Mouse (Mus musculus): Measurements from ENCODE around the gene Slc5a2. TPM values are rescaled to one million over a fixed set of nuclear protein-coding genes. Genes with fewer than 3 reads are reported as not detected.

The Slc5a2 gene
- polyA plus RNA-seq, 1 experiment: 1,002 TPM

- TF ChIP-seq CTCF (conservative IDR thresholded peaks at IDR 0.05; ENCODE audit: insufficient read depth, insufficient read length, low read depth, low read length): no peak
- TF ChIP-seq POLR2A (IDR thresholded peaks at IDR 0.05; ENCODE audit: low read depth, low read length): no peak
- no peaks in the 10 kb centered on the region for H3K4me1 ChIP-seq (ENCODE audit: control insufficient read depth, insufficient read depth, low read length)
- WGBS: 92% methylated on average over 5 of the region's 5 CpGs
These were observed 15.5 kb upstream of the Slc5a2 start for GRCm38 (mm10) chr7:128249998-128250397.

GRCm38 (mm10) chr7:128251946-128252345 lies 13.5 kb upstream of the Slc5a2 start:
- no peaks in the 10 kb centered on the region for H3K36me3 ChIP-seq (ENCODE audit: control insufficient read depth, insufficient read depth, low read length)
- no peak for DNase-seq
- H3K4me3 ChIP-seq (ENCODE audit: insufficient read depth, low read depth, low read length): no peak overlapping the region
- H3K4me1 ChIP-seq (ENCODE audit: control insufficient read depth, insufficient read depth, low read length): peaks cover 3% of the 10 kb centered on the region; the same call in 1 of the 2 replicates
- TF ChIP-seq CTCF (conservative IDR thresholded peaks at IDR 0.05; ENCODE audit: insufficient read depth, insufficient read length, low read depth, low read length) (no peak), POLR2A (IDR thresholded peaks at IDR 0.05; ENCODE audit: low read depth, low read length) (no peak)
- 51% methylated on average over 12 of the region's 12 CpGs for WGBS
- H3K27ac ChIP-seq (ENCODE audit: insufficient read depth, low read depth, low read length): no peak overlapping the region
- no peaks in the 10 kb centered on the region for H3K27me3 ChIP-seq (replicated peaks; ENCODE audit: control insufficient read depth, insufficient read depth, low read length)

More at GRCm38 (mm10) chr7:128249998-128250397, 15.5 kb upstream of the Slc5a2 start:
- Histone ChIP-seq H3K36me3 (ENCODE audit: control insufficient read depth, insufficient read depth, low read length) (no peaks in the 10 kb centered on the region; the same call in none of the 2 replicates), H3K4me3 (ENCODE audit: insufficient read depth, low read depth, low read length) (no peak overlapping the region), H3K27ac (ENCODE audit: insufficient read depth, low read depth, low read length) (no peak overlapping the region), H3K27me3 (replicated peaks; ENCODE audit: control insufficient read depth, insufficient read depth, low read length) (no peaks in the 10 kb centered on the region)
- no peak for DNase-seq

- H3K4me1 ChIP-seq (ENCODE audit: control insufficient read depth, insufficient read depth, low read length): peaks cover 5% of the 10 kb centered on the region; the same call in 1 of the 2 replicates
- WGBS: 23% methylated on average over 24 of the region's 24 CpGs
- H3K27ac ChIP-seq (ENCODE audit: insufficient read depth, low read depth, low read length): no peak overlapping the region
- H3K36me3 ChIP-seq (ENCODE audit: control insufficient read depth, insufficient read depth, low read length): no peaks in the 10 kb centered on the region
- no peak overlapping the region for H3K4me3 ChIP-seq (ENCODE audit: insufficient read depth, low read depth, low read length)
- no peaks in the 10 kb centered on the region for H3K27me3 ChIP-seq (replicated peaks; ENCODE audit: control insufficient read depth, insufficient read depth, low read length)
- no peak for DNase-seq
- no peak for TF ChIP-seq CTCF (conservative IDR thresholded peaks at IDR 0.05; ENCODE audit: insufficient read depth, insufficient read length, low read depth, low read length)
- TF ChIP-seq POLR2A (IDR thresholded peaks at IDR 0.05; ENCODE audit: low read depth, low read length): no peak
These were observed 12.8 kb upstream of the Slc5a2 start for GRCm38 (mm10) chr7:128252609-128253008.

GRCm38 (mm10) chr7:128254978-128255377 lies 10.5 kb upstream of the Slc5a2 start:
- WGBS: 59% methylated on average over 2 of the region's 2 CpGs
- no peaks in the 10 kb centered on the region for H3K27me3 ChIP-seq (replicated peaks; ENCODE audit: control insufficient read depth, insufficient read depth, low read length)
- no peak overlapping the region for H3K4me3 ChIP-seq (ENCODE audit: insufficient read depth, low read depth, low read length)
- peaks cover 5% of the 10 kb centered on the region; the same call in 1 of the 2 replicates for H3K4me1 ChIP-seq (ENCODE audit: control insufficient read depth, insufficient read depth, low read length)
- H3K27ac ChIP-seq (ENCODE audit: insufficient read depth, low read depth, low read length): no peak overlapping the region
- DNase-seq: no peak
- no peak for TF ChIP-seq CTCF (conservative IDR thresholded peaks at IDR 0.05; ENCODE audit: insufficient read depth, insufficient read length, low read depth, low read length)
- TF ChIP-seq POLR2A (IDR thresholded peaks at IDR 0.05; ENCODE audit: low read depth, low read length): no peak
- no peaks in the 10 kb centered on the region for H3K36me3 ChIP-seq (ENCODE audit: control insufficient read depth, insufficient read depth, low read length)

- no peaks in the 10 kb centered on the region for H3K36me3 ChIP-seq (ENCODE audit: control insufficient read depth, insufficient read depth, low read length)
- H3K4me1 ChIP-seq (ENCODE audit: control insufficient read depth, insufficient read depth, low read length): peaks cover 5% of the 10 kb centered on the region; the same call in 1 of the 2 replicates
- H3K27ac ChIP-seq (ENCODE audit: insufficient read depth, low read depth, low read length): no peak overlapping the region
- no peak for DNase-seq
- TF ChIP-seq POLR2A (IDR thresholded peaks at IDR 0.05; ENCODE audit: low read depth, low read length) (no peak), CTCF (conservative IDR thresholded peaks at IDR 0.05; ENCODE audit: insufficient read depth, insufficient read length, low read depth, low read length) (no peak)
- H3K27me3 ChIP-seq (replicated peaks; ENCODE audit: control insufficient read depth, insufficient read depth, low read length): no peaks in the 10 kb centered on the region
- H3K4me3 ChIP-seq (ENCODE audit: insufficient read depth, low read depth, low read length): no peak overlapping the region
- WGBS: 92% methylated on average over 5 of the region's 5 CpGs
These were observed 9.7 kb upstream of the Slc5a2 start for GRCm38 (mm10) chr7:128255757-128256156.

GRCm38 (mm10) chr7:128256783-128257334 lies 8.6 kb upstream of the Slc5a2 start:
- no peak overlapping the region for H3K27ac ChIP-seq (ENCODE audit: insufficient read depth, low read depth, low read length)
- no peaks in the 10 kb centered on the region for H3K27me3 ChIP-seq (replicated peaks; ENCODE audit: control insufficient read depth, insufficient read depth, low read length)
- H3K4me3 ChIP-seq (ENCODE audit: insufficient read depth, low read depth, low read length): no peak overlapping the region
- H3K4me1 ChIP-seq (ENCODE audit: control insufficient read depth, insufficient read depth, low read length): peaks cover 5% of the 10 kb centered on the region; the same call in 1 of the 2 replicates
- peak; percentile 38 for DNase-seq
- H3K36me3 ChIP-seq (ENCODE audit: control insufficient read depth, insufficient read depth, low read length): no peaks in the 10 kb centered on the region
- no peak for TF ChIP-seq POLR2A (IDR thresholded peaks at IDR 0.05; ENCODE audit: low read depth, low read length)
- TF ChIP-seq CTCF (conservative IDR thresholded peaks at IDR 0.05; ENCODE audit: insufficient read depth, insufficient read length, low read depth, low read length): no peak
- 21% methylated on average over 5 of the region's 5 CpGs for WGBS

- H3K4me1 ChIP-seq (ENCODE audit: control insufficient read depth, insufficient read depth, low read length): no peaks in the 10 kb centered on the region
- peak overlapping the region; percentile 51 for H3K4me3 ChIP-seq (ENCODE audit: insufficient read depth, low read depth, low read length)
- H3K36me3 ChIP-seq (ENCODE audit: control insufficient read depth, insufficient read depth, low read length): no peaks in the 10 kb centered on the region
- H3K27ac ChIP-seq (ENCODE audit: insufficient read depth, low read depth, low read length): no peak overlapping the region
- 59% methylated on average over 5 of the region's 5 CpGs for WGBS
- H3K27me3 ChIP-seq (replicated peaks; ENCODE audit: control insufficient read depth, insufficient read depth, low read length): no peaks in the 10 kb centered on the region
- TF ChIP-seq CTCF (conservative IDR thresholded peaks at IDR 0.05; ENCODE audit: insufficient read depth, insufficient read length, low read depth, low read length) (no peak), POLR2A (IDR thresholded peaks at IDR 0.05; ENCODE audit: low read depth, low read length) (no peak)
- DNase-seq: peak; percentile 64
These were observed 599 bp downstream of the Slc5a2 start for GRCm38 (mm10) chr7:128266056-128266455.

Data from kidney, adult 2 months (tissue).